Mouse (Mus musculus) brain, embryonic 14.5 days (tissue): ENCODE measurements around the gene Elp5. TPM values are rescaled to one million over a fixed set of nuclear protein-coding genes. Genes with fewer than 3 reads are reported as not detected.
"Not testable (repeated sequence)": the region's sequence is repeated elsewhere in the genome, so short reads cannot be mapped to it uniquely, and the experiment has no call there.

Experiments
- DNase-seq: peaks from one replicate; pipeline ENCODE4 v3.0.0-alpha.2; 2011; ENCODE audit warnings: low read depth
- CTCF ChIP-seq: fragments of 200-500 bp; IDR thresholded peaks from 2 replicates; pipeline ENCODE4 v1.5.1; 2012; ENCODE audit warnings: inconsistent platforms, mild to moderate bottlenecking, moderate library complexity, borderline replicate concordance; ENCODE audit not compliant: insufficient read depth, insufficient read length; ENCODE audit errors: extremely low read depth
- POLR2A ChIP-seq: fragments of 200-500 bp; IDR thresholded peaks from 2 replicates; pipeline ENCODE4 v1.6.1; 2012; ENCODE audit warnings: mild to moderate bottlenecking, inconsistent platforms, borderline replicate concordance; ENCODE audit not compliant: poor library complexity, insufficient read depth, insufficient read length, severe bottlenecking; ENCODE audit errors: extremely low read depth
- polyA plus RNA-seq: library from polyadenylated mRNA; depleted of rRNA; stranded (reverse); fragments of >200 nt; gene quantifications from 2 replicates; pipeline ENCODE4 v1.2.3, GENCODE M21; 2012

The Elp5 gene
- polyA plus RNA-seq, 1 experiment: 127 TPM

DNA sequence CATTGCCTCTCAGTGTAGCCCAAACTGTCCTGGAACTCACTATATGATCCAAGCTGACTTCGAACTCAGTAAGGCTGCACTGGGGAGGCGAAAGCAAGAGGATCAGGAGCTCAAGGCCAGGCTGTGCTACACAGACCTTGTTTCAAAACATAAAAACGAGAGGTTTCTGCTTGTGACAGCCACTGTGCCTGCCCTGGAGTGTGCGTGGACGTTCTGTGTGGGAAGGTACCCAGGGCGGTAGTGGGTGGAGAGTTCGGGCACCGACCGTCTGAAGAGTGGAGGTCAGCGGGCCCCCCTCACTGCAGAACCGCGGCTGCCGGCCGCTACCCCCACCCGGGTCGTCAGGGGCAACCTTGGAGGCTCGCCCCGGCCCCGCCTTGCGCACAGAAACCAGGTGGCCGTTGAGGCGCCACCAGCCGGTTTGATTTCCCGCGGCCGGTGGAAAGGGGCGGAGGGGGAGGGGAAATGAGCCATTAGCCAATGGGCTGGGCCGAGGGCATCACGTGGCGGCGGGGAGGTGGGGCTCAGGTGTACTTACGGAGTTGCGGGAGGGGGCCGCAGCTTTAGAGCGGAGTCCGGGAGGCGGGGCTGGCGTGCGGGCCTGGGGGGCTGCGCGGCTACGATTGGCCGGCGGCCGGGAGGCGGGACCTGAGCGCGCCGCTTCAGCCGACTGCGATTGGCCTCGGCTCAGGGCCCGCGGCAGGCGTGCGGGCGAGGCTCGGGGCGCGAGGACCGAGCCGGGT, 47.0 kb downstream of the Elp5 start, which contains the start of gene Ybx2:
TSS of gene Ybx2 (plus strand) at position 660 of the 743 bp plus-strand sequence.
- peak; percentile 98 for DNase-seq
- TF ChIP-seq CTCF (no peak), POLR2A (peak; percentile 30; the same call in 1 of the 2 replicates)

DNA sequence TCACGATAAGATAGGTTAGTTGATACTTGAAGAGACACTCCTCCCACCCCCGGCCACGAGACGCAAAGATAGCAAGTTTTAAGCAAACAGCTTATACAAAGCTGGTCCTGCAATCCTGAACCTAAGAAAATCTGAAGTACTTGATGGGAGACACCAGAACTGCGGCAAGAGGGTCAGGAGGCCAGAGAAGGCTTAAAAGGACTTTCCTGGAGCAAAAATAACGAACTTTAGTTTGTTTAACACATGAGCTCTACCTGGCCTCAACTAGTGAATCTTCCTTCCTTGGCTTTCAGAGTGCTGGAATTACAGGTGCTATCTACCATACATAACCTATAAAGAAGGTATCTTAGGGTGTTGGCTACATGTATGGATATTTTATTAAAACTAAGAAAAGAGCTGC, 47.6 kb downstream of the Elp5 start:
- DNase-seq: no peak
- no peak for TF ChIP-seq POLR2A
- no peak for TF ChIP-seq CTCF

DNA sequence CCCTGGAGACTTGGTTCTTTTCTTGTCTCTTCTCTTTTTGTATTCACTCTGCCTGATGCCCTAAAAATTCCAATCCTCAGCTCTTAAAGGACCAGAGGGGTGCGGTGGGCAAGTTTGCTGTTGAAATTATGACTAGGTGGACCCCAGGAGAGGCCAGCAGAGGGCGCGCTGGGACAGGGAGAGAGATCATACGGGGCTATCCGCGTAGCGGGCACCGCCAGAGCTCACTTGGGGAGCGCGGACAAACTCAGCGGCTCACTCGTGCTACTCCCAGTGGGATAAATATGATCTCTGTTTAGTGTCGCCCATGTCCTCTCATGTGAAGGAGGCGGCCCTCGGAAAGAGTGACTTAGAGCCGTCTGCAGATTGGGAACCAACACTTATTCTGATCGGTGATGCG, 48.1 kb downstream of the Elp5 start:
- peak; percentile 90 for DNase-seq

DNA sequence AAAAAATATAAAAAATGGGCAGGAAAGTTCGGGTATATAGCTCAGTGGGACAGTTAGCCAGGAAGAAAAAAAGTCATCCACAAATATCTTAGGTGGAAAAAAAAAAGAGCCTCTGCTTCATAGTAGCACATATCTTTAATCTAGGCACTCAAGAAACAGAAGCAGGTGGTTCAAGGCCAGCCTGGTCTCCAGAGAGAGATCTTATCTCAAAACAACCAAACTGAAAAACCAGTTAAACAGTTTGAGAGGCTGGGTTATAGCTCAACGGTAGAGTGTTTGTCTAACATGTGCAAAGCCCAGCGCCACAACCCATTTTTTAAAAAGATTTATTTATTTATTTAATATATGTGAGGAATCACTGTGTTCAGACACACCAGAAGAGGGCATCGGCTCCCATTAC, 49.3 kb downstream of the Elp5 start:
- no peak for TF ChIP-seq CTCF
- no peak for TF ChIP-seq POLR2A
- DNase-seq: no peak

More for the DNA sequence above, 48.1 kb downstream of the Elp5 start:
- TF ChIP-seq POLR2A: no peak
- peak; percentile 93 for TF ChIP-seq CTCF

DNA sequence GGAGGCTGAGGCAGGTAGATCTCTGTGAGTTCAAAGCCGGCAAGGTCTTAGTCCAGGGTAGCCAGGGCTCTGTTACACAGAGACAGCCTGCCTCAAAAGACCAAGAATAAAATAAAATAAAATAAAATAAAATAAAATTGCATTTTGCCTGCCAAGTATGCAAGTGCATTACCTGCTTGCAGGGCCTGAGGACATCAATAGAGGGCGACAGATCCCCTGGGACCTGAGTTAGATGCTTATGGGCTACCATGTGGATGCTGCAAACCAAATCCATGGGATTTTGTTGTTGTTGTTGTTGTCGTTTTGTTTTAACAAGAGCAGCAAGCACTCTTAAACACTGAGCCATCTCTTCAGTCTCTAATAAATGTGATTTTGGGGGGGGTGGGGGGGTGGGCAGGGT, 50.1 kb downstream of the Elp5 start:
- peak; percentile 36 for DNase-seq
- TF ChIP-seq CTCF (peak; percentile 24; the same call in 1 of the 2 replicates), POLR2A (no peak)

DNA sequence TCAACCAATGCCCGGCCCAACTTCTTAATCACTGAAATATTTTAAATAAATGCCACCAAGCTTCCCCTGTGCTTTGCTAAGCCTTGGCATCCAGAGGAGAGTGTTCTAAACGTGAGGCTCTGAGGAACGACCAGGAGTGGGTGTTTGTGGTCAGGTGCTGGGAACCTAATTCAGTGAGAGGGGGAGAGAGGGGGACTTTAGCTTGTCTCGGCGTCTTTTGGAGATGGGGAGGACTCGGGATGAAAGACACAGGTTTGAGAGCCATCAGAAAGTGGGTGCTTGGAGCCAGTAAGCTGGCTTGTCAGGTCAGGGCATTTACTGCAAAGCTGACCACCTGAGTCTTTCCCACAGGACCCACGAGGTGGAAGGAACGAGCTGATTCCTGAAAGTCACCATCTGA, 50.5 kb downstream of the Elp5 start:
- no peak for DNase-seq
- no peak for TF ChIP-seq POLR2A
- no peak for TF ChIP-seq CTCF

DNA sequence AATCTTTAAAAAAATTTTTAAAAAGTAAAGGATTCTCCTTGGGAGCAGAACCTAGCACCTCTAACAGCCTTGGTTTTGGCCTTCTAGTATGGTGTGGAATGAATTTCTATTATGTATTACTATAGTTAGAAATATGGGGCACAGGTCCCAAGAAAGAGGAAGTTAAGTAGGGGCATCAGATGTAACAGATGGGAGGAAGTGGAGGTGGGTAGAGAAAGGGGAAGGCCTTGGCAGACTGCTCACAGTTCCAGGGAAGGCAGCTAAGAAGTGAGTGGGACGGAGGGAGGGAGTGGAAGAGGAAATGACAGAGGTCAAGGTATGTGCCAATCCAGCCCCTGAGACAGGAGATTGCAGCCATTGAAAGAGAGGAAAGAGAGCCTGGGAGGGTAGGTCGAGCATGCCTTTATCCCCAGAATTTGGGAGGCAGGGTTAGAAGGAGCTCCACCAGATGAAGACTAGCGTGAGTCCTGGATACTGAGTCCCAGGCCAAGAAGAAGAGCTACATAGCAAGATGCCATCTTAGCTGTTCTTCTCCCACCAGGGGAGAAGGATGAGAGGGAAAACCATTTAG, 51.3 kb downstream of the Elp5 start:
- DNase-seq: no peak
- no peak for TF ChIP-seq CTCF
- no peak for TF ChIP-seq POLR2A

DNA sequence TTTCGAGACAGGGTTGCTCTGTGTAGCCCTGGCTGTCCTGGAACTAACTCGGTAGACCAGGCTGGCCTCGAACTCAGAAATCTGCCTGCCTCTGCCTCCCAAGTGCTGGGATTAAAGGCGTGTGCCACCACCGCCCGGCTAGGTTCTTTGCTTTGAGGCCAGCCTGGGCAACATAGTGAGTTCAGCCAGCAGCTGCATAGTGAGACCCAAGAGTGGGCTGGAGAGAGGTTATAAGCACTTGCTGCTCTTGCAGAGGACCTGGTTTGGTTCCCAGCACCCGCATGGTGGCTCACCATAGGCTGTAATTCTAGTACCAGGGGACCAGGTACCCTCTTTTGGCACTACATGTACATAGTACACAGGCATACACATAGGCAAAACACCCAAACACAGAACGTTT, 52.1 kb downstream of the Elp5 start:
- not testable (repeated sequence) for DNase-seq

DNA sequence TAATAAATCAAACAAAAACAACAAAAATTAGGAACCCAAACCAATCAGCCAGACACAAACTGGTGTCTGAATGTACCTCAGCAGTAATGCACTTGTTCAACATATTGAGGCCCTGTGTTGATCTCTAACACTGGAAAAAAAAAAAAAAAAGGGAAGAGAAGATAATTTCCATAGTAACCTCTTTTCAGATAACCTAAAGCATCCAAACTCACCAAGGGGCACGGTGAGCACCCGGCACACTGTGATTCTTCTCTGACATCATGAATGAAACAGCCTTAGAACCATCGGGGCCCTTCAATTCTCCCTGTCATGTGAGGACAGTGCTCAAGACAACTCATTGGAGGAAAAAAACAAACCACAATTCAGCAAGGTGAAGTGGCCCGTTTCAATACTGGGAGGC, 52.6 kb downstream of the Elp5 start:
- TF ChIP-seq CTCF: no peak
- no peak for TF ChIP-seq POLR2A
- no peak for DNase-seq

DNA sequence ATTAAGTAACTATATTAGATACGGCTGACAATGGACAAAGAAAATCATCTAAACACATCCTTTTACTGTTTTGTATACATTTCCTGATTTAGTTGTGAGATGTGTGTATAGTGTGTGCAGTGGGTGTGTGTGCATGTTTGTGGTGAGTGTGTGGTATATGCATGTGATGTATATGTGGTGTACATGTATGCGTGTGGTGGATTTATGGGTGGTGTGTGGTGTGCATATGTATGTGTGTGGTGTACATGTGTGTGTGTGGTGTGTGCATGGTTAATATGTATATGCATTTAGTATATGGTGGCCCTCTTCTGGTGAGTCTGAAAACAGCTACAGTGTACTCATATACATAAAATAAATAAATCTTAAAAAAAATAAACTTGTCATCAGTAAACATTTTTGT, 54.8 kb downstream of the Elp5 start:
- TF ChIP-seq POLR2A (no peak), CTCF (no peak)
- no peak for DNase-seq

DNA sequence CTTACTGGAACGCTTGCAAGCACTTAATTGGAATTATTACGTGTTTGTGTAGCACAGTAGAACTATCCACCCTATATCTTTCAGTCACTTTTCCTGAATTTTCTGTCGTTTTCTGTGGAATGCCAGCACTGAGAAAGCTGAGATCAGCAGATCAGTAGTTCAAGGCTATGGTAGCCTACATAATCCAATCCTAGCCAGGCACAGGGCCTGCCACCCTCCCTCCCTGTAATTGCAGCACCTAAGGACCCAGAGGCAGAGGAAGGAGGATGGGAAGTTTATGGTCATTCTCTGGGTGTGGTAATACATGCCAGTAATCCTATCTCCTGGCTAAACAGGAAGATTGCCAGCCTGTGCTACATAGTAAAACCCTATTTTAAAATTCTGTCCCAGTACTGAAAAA, 59.5 kb downstream of the Elp5 start:
- TF ChIP-seq POLR2A: no peak
- TF ChIP-seq CTCF: no peak
- DNase-seq: no peak

DNA sequence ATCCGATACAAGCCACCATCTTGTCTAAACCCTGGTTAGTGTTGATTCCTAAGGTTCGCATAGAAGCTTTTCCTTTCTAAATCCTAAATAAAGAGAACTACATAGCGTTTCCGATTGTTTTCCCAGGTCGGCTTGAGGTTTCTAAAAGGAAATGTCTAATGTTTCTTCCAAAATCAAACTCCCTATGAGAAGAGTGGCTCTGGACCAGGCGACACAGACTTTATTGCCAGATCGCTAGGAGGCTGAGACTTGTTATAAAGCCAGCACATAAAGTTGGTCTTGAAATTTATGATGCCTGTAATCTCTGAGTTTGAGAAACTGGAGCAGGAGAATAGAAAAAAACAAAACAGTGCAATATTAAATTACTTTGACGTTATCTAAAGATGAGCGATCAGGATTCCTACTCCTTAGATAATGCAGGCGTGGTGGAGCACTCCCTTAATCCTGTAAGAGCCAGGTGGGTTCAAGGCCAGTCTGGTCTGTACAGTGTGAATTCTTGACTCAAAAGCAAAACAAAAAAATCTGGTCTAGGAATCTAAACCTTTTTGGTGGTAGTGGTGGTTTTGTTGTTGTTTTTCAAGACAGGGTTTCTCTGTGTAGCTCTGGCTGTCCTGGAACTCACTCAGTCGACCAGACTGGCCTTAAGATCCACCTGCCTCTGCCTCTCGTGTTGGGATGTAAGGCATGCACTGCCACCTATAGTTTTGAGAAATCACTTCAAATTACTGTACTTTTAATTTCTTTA, 60.1 kb downstream of the Elp5 start:
- TF ChIP-seq POLR2A: no peak
- no peak for TF ChIP-seq CTCF
- peak; percentile 29 for DNase-seq
